Mouse (Mus musculus) testis, adult 2 months (tissue): Measurements from ENCODE around the gene H3f3b.

Source experiments
- CTCF ChIP-seq: fragments of 200-500 bp; IDR thresholded peaks from 2 replicates; pipeline ENCODE4 v1.5.1; 2012; ENCODE audit warnings: low read depth, mild to moderate bottlenecking, inconsistent platforms, low read length, moderate library complexity; ENCODE audit not compliant: control insufficient read depth, insufficient read depth, insufficient replicate concordance
- POLR2A ChIP-seq: fragments of 200-500 bp; IDR thresholded peaks from 2 replicates; pipeline ENCODE4 v1.6.1; 2012; ENCODE audit warnings: low read depth, mild to moderate bottlenecking, inconsistent platforms, low read length, moderate library complexity; ENCODE audit not compliant: control insufficient read depth

GRCm38 (mm10) chr11:116027756-116028155 lies at the start of gene H3f3b:
- no peak for TF ChIP-seq POLR2A
- TF ChIP-seq CTCF = no peak
